Mouse (Mus musculus) C2C12 (cell line): ENCODE data around the gene Lim2.

ENCODE experiments used
- CEBPB ChIP-seq: IDR thresholded peaks from one replicate; pipeline ENCODE4 v1.6.1; 2011; ENCODE audit warnings: low read depth, mild to moderate bottlenecking, control low read depth, moderate library complexity
- CTCF ChIP-seq: IDR thresholded peaks from one replicate; pipeline ENCODE4 v1.5.1; 2011; ENCODE audit not compliant: control insufficient read depth, insufficient read depth, insufficient read length
- MYOD1 ChIP-seq: IDR thresholded peaks from one replicate; pipeline ENCODE4 v1.6.1; 2011; ENCODE audit warnings: low read depth; ENCODE audit not compliant: control insufficient read depth, insufficient read length
- USF1 ChIP-seq: IDR thresholded peaks from one replicate; pipeline ENCODE4 v1.6.1; 2011; ENCODE audit warnings: low read depth, mild to moderate bottlenecking, control low read depth, moderate library complexity

DNA sequence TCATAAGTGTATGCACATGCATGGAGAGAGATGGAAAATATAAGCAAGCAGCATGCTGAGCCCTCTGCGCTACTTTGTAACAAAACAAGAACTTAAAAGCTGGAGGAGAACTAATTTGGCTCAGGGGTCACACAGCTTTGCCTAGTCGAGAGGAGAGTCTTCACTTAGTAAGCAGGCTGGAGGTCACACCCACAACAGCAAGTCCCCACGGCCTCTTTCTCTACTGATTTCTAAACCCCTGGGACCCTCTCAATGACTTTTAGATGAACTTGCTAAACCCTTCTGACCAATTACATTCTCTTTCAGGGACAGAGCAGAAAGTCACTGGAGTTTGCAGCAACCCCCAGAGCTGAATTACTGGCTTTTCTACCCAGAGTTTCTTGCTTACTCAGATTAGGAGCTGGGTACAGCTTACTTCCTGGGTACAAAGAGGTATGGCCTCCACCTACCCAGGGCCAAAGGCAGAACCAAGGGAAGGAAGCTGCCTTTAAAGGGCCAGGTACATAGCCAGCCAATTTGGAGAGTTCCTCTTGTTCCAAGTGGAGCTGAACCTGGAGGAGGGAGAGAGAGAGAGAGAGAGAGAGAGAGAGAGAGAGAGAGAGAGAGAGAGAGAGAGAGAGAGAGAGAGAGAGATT is 3.4 kb upstream of the Lim2 start:
- TF ChIP-seq CEBPB (no peak), CTCF (no peak), USF1 (no peak), MYOD1 (no peak)
